8 mouse cellular contexts compared by ENCODE assay signal in genomic region chr16:4913783-4914735, GRCm38 (mm10). TPM values are rescaled to one million over a fixed set of nuclear protein-coding genes. Genes with fewer than 3 reads are reported as not detected.
DNase-seq lines count a peak whose midpoint lies in the region; ATAC-seq lines count a peak whose summit lies in the region.

No protein-coding gene starts in this region.

- H3K9me3 ChIP-seq in embryonic facial prominence, embryonic 11.5 days (replicated peaks; ENCODE audit: control insufficient read depth, low read length) = no peaks in the 10 kb centered on the region
- H3K9me3 ChIP-seq in limb, embryonic 10.5 days (replicated peaks) = no peaks in the 10 kb centered on the region
- no peaks in the 10 kb centered on the region for H3K9me3 ChIP-seq in midbrain, embryonic 12.5 days

- 33% methylated on average over 12 of the region's 12 CpGs for WGBS in embryonic facial prominence, embryonic 11.5 days
- WGBS in limb, embryonic 10.5 days = 38% methylated on average over 12 of the region's 12 CpGs
- WGBS in midbrain, embryonic 12.5 days = 35% methylated on average over 12 of the region's 12 CpGs

- H3K4me3 ChIP-seq in embryonic facial prominence, embryonic 11.5 days (ENCODE audit: low read depth, low read length) = no peak overlapping the region
- H3K4me3 ChIP-seq in limb, embryonic 10.5 days = peak overlapping the region; percentile 6; the same call in 1 of the 2 replicates
- H3K4me3 ChIP-seq in midbrain, embryonic 12.5 days = no peak overlapping the region

- no peaks in the 10 kb centered on the region for H3K27me3 ChIP-seq in embryonic facial prominence, embryonic 11.5 days (ENCODE audit: control insufficient read depth, insufficient read depth, low read length)
- no peaks in the 10 kb centered on the region for H3K27me3 ChIP-seq in limb, embryonic 10.5 days (ENCODE audit: low read depth, poor library complexity, severe bottlenecking)
- no peaks in the 10 kb centered on the region for H3K27me3 ChIP-seq in midbrain, embryonic 12.5 days

- no peaks in the 10 kb centered on the region for H3K4me1 ChIP-seq in embryonic facial prominence, embryonic 11.5 days (ENCODE audit: control insufficient read depth, insufficient read depth, low read length)
- peaks cover 7% of the 10 kb centered on the region; the same call in 1 of the 2 replicates for H3K4me1 ChIP-seq in limb, embryonic 10.5 days
- H3K4me1 ChIP-seq in midbrain, embryonic 12.5 days = 0 out of 2 replicates have a peak, but pooled peaks cover 3% of the 10 kb centered on the region

- no peak overlapping the region for H3K27ac ChIP-seq in embryonic facial prominence, embryonic 11.5 days (replicated peaks; ENCODE audit: low read depth, low read length)
- peak overlapping the region; percentile 10; the same call in 1 of the 2 replicates for H3K27ac ChIP-seq in limb, embryonic 10.5 days
- H3K27ac ChIP-seq in midbrain, embryonic 12.5 days (replicated peaks) = 0 out of 2 replicates have a peak overlapping the region, but pooled peaks have one; percentile 3

- DNase-seq in 3134 (ENCODE audit: extremely low read depth, insufficient read length, low spot score) = peak; percentile 72
- DNase-seq in adrenal gland, postnatal 25 days = peak; percentile 78
- DNase-seq in embryonic facial prominence, embryonic 11.5 days (ENCODE audit: low spot score) = peak; percentile 82
- DNase-seq in heart, adult 18-20 months = peak; percentile 84 to 96
- peak; percentile 92 for DNase-seq in kidney, adult 18-20 months
- DNase-seq in limb, embryonic 10.5 days (ENCODE audit: low spot score) = peak; percentile 86
- peak; percentile 73 for DNase-seq in skeletal muscle tissue, adult 2 months (ENCODE audit: low read depth, low spot score)

- H3K4me2 ChIP-seq in embryonic facial prominence, embryonic 11.5 days (ENCODE audit: low read depth, low read length) = no peak overlapping the region
- no peak overlapping the region for H3K4me2 ChIP-seq in midbrain, embryonic 12.5 days (replicated peaks)

- no peaks in the 10 kb centered on the region; the same call in 1 of the 2 replicates for H3K36me3 ChIP-seq in embryonic facial prominence, embryonic 11.5 days (replicated peaks; ENCODE audit: control insufficient read depth, insufficient read depth, low read depth, low read length)
- peaks cover 84% of the 10 kb centered on the region for H3K36me3 ChIP-seq in limb, embryonic 10.5 days
- peaks cover 56% of the 10 kb centered on the region for H3K36me3 ChIP-seq in midbrain, embryonic 12.5 days

- H3K9ac ChIP-seq in embryonic facial prominence, embryonic 11.5 days (replicated peaks; ENCODE audit: low read length) = no peak overlapping the region
- no peak overlapping the region for H3K9ac ChIP-seq in midbrain, embryonic 12.5 days (replicated peaks)

- peak; percentile 66; the same call in 1 of the 2 replicates for ATAC-seq in embryonic facial prominence, embryonic 11.5 days (replicated peaks; ENCODE audit: insufficient number of reproducible peaks, low FRiP score, low TSS enrichment, low read depth)
- peak; percentile 71; the same call in 1 of the 2 replicates for ATAC-seq in midbrain, embryonic 12.5 days (ENCODE audit: low FRiP score, low read depth)

RNA-seq across cellular contexts. Expression of gene Nudt16l1, which starts 24.5 kb away (rescaled TPM):
- 63.9 and 76.9 TPM in 2 replicates for total RNA-seq in adrenal gland, postnatal 25 days (2021)
- polyA plus RNA-seq in embryonic facial prominence, embryonic 11.5 days (2014; fragmentation: Nextera tagmentation; extraction: Ambion mirVana) = 155 and 164 TPM in 2 replicates
- 10 to 100 TPM; 19.1 to 20.4 TPM for total RNA-seq in heart, adult 18-20 months (2021)
- polyA plus RNA-seq in limb, embryonic 10.5 days (2016; fragmentation: Nextera tagmentation; extraction: Ambion mirVana) = 156 and 167 TPM in 2 replicates
- polyA plus RNA-seq in midbrain, embryonic 12.5 days (2016; fragmentation: Nextera tagmentation; extraction: Ambion mirVana) = 117 and 124 TPM in 2 replicates

RNA-seq across cellular contexts. Expression of gene Mgrn1, which starts 28.0 kb away (rescaled TPM):
- total RNA-seq in adrenal gland, postnatal 25 days (2021) = 75.1 and 85.4 TPM in 2 replicates
- 67.9 and 72.2 TPM in 2 replicates for polyA plus RNA-seq in embryonic facial prominence, embryonic 11.5 days (2014; fragmentation: Nextera tagmentation; extraction: Ambion mirVana)
- 100 to 1,000 TPM; 165 to 167 TPM for total RNA-seq in heart, adult 18-20 months (2021)
- 68.0 and 84.5 TPM in 2 replicates for polyA plus RNA-seq in limb, embryonic 10.5 days (2016; fragmentation: Nextera tagmentation; extraction: Ambion mirVana)
- 83.2 and 88.5 TPM in 2 replicates for polyA plus RNA-seq in midbrain, embryonic 12.5 days (2016; fragmentation: Nextera tagmentation; extraction: Ambion mirVana)

RNA-seq across cellular contexts. Expression of gene Ubald1, which starts 33.9 kb away (rescaled TPM):
- total RNA-seq in adrenal gland, postnatal 25 days (2021) = 41.3 and 44.3 TPM in 2 replicates
- 26.2 and 26.4 TPM in 2 replicates for polyA plus RNA-seq in embryonic facial prominence, embryonic 11.5 days (2014; fragmentation: Nextera tagmentation; extraction: Ambion mirVana)
- 10 to 100 TPM; 14.3 to 19.7 TPM for total RNA-seq in heart, adult 18-20 months (2021)
- 43.6 and 43.8 TPM in 2 replicates for polyA plus RNA-seq in limb, embryonic 10.5 days (2016; fragmentation: Nextera tagmentation; extraction: Ambion mirVana)
- polyA plus RNA-seq in midbrain, embryonic 12.5 days (2016; fragmentation: Nextera tagmentation; extraction: Ambion mirVana) = 31.7 and 31.9 TPM in 2 replicates

RNA-seq across cellular contexts. Expression of gene Anks3, which starts 49.9 kb away (rescaled TPM):
- total RNA-seq in adrenal gland, postnatal 25 days (2021) = 48.5 and 51.3 TPM in 2 replicates
- 32.4 and 39.7 TPM in 2 replicates for polyA plus RNA-seq in embryonic facial prominence, embryonic 11.5 days (2014; fragmentation: Nextera tagmentation; extraction: Ambion mirVana)
- total RNA-seq in heart, adult 18-20 months (2021) = 10 to 100 TPM; 11.3 to 14.7 TPM
- 43.6 and 55.6 TPM in 2 replicates for polyA plus RNA-seq in limb, embryonic 10.5 days (2016; fragmentation: Nextera tagmentation; extraction: Ambion mirVana)
- 66.8 and 68.2 TPM in 2 replicates for polyA plus RNA-seq in midbrain, embryonic 12.5 days (2016; fragmentation: Nextera tagmentation; extraction: Ambion mirVana)
